Mouse (Mus musculus) hindbrain, embryonic 10.5 days (tissue): ENCODE results near the gene Dlk2. TPM values are rescaled to one million over a fixed set of nuclear protein-coding genes. Genes with fewer than 3 reads are reported as not detected.

Source experiments
- DNase-seq: peaks from one replicate; pipeline ENCODE4 v3.0.0-alpha.2; 2017; ENCODE audit warnings: low spot score
- H3K27ac ChIP-seq: fragments of 300-500 bp; sonication (generic); 2 replicates; pipeline ENCODE4 v1.5.1; 2016; ENCODE audit warnings: mild to moderate bottlenecking, moderate library complexity
- H3K27me3 ChIP-seq: fragments of 300-500 bp; sonication (generic); 2 replicates; pipeline ENCODE4 v1.6.1; 2016; ENCODE audit warnings: mild to moderate bottlenecking; ENCODE audit not compliant: poor library complexity, insufficient read depth, severe bottlenecking
- H3K36me3 ChIP-seq: fragments of 300-500 bp; sonication (generic); 2 replicates; pipeline ENCODE4 v1.6.1; 2016; ENCODE audit warnings: mild to moderate bottlenecking, moderate library complexity
- H3K4me1 ChIP-seq: fragments of 300-500 bp; sonication (generic); replicated peaks from 2 replicates; pipeline ENCODE4 v1.6.1; 2016; ENCODE audit warnings: mild to moderate bottlenecking
- H3K4me3 ChIP-seq: fragments of 300-500 bp; sonication (generic); 2 replicates; pipeline ENCODE4 v1.5.1; 2016; ENCODE audit warnings: mild to moderate bottlenecking, moderate library complexity
- H3K9me3 ChIP-seq: fragments of 300-500 bp; sonication (generic); 2 replicates; pipeline ENCODE4 v1.6.1; 2016; ENCODE audit warnings: mild to moderate bottlenecking, moderate library complexity
- WGBS: fragments of 180-500 bp; shearing (Covaris S2); methylation state at CpG from one replicate; pipeline ENCODE4 v1.1.7; 2016; 5-methylcytosine and 5-hydroxymethylcytosine counted together
- polyA plus RNA-seq: library from polyadenylated mRNA; unstranded; fragments of >200 nt; fragmentation: Nextera tagmentation; extraction: Ambion mirVana; gene quantifications from 2 replicates; pipeline ENCODE4 v1.2.1, GENCODE M21; 2016

Gene Dlk2
- 1.4 and 1.5 TPM in 2 replicates for polyA plus RNA-seq

- WGBS, result under 1% methylated on average over 86 of the region's 86 CpGs
- Histone ChIP-seq H3K9me3 (no peaks in the 10 kb centered on the region), H3K36me3 (no peaks in the 10 kb centered on the region), H3K4me3 (peak within 1 kb of the TSS; percentile 70), H3K27me3 (peaks cover 88% of the 10 kb centered on the region), H3K4me1 (peaks cover 27% of the 10 kb centered on the region), H3K27ac (peak within 1 kb of the TSS; percentile 70)
- DNase-seq, result peak; percentile 50
Measured at GRCm38 (mm10) chr17:46297364-46298219, at the start of gene Dlk2. TSS of gene Dlk2 (plus strand) at chr17:46297421.

GRCm38 (mm10) chr17:46247512-46248188 is 49.6 kb upstream of the Dlk2 start, which contains the start of the genes Polr1c and Yipf3:
TSS of gene Polr1c (minus strand) at chr17:46248054.
TSS of gene Yipf3 (plus strand) at chr17:46248080.
- peak; percentile 96 for DNase-seq
- Histone ChIP-seq H3K4me3 (peak within 1 kb of the TSS; percentile 98), H3K36me3 (peaks cover 79% of the 10 kb centered on the region), H3K4me1 (peaks cover 22% of the 10 kb centered on the region), H3K27ac (peak within 1 kb of the TSS; percentile 94), H3K27me3 (no peaks in the 10 kb centered on the region), H3K9me3 (no peaks in the 10 kb centered on the region)
- WGBS, result under 1% methylated on average over 53 of the region's 53 CpGs

- peak overlapping the region; percentile 98 for H3K4me3 ChIP-seq
- peaks cover 74% of the 10 kb centered on the region for H3K36me3 ChIP-seq
- H3K27me3 ChIP-seq, result no peaks in the 10 kb centered on the region
- H3K4me1 ChIP-seq, result peaks cover 27% of the 10 kb centered on the region
- H3K27ac ChIP-seq, result peak overlapping the region; percentile 94
- 1% methylated on average over 37 of the region's 37 CpGs for whole genome bisulfite sequencing
- no peak for DNase-seq
- H3K9me3 ChIP-seq, result no peaks in the 10 kb centered on the region
Measured at GRCm38 (mm10) chr17:46248189-46248522, 49.1 kb upstream of the Dlk2 start.

GRCm38 (mm10) chr17:46251174-46251573 is 46.0 kb upstream of the Dlk2 start:
- 0 out of 2 replicates have a peak overlapping the region, but pooled peaks have one; percentile 11 for H3K4me3 ChIP-seq
- WGBS, result 83% methylated on average over 7 of the region's 7 CpGs
- H3K4me1 ChIP-seq, result peaks cover 51% of the 10 kb centered on the region

DNA sequence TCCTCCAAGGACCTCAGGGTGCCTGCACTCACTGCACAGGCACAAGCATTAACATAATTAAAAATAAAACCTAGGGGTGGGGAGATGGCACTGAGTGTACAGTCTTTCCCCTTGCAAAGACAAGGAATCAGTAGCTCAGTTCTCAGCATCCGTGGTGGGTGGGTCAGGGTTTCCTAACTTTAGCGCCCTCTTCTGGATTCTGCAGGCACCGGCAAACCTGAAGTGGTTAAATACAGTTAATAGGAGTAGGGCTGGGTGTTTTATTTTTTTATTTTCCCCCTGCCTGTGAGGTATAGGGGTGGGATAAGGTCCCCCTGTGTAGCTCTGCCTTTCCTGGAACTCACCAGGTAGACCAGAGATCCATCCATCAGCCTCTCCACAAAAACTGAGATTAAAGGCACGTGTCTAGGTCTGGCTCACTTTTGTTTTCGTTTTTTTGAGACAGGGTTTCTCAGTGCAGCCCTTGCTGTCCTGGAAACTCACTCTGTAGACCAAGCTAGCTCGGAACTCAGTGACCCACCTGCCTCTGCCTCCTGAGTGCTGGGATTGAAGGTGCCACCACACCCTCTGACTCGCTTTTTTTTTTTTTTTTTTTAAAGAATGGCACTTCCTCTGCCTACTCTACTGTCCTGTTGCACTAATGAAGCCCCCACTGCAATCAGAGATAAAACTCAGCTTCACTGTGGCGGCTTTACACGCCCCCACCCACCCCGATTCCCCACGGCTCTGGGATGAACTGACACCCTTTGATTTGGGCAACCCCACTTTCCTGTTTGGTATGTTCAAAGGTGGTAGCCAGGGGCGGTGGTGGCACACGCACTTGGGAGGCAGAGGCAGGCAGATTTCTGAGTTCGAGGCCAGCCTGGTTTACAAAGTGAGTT is 44.4 kb upstream of the Dlk2 start:
- H3K4me3 ChIP-seq, result peak overlapping the region; percentile 80
- WGBS, result 54% methylated on average over 14 of the region's 14 CpGs
- no peak overlapping the region for H3K27ac ChIP-seq
- H3K27me3 ChIP-seq, result peaks cover 29% of the 10 kb centered on the region
- peaks cover 52% of the 10 kb centered on the region for H3K36me3 ChIP-seq
- 0 out of 2 replicates have a peak, but pooled peaks cover 4% of the 10 kb centered on the region for H3K9me3 ChIP-seq
- peak; percentile 43 for DNase-seq
- H3K4me1 ChIP-seq, result peaks cover 42% of the 10 kb centered on the region

More at GRCm38 (mm10) chr17:46251174-46251573, 46.0 kb upstream of the Dlk2 start:
- Histone ChIP-seq H3K9me3 (no peaks in the 10 kb centered on the region), H3K36me3 (peaks cover 43% of the 10 kb centered on the region), H3K27me3 (peaks cover 23% of the 10 kb centered on the region), H3K27ac (no peak overlapping the region)
- DNase-seq, result no peak

DNA sequence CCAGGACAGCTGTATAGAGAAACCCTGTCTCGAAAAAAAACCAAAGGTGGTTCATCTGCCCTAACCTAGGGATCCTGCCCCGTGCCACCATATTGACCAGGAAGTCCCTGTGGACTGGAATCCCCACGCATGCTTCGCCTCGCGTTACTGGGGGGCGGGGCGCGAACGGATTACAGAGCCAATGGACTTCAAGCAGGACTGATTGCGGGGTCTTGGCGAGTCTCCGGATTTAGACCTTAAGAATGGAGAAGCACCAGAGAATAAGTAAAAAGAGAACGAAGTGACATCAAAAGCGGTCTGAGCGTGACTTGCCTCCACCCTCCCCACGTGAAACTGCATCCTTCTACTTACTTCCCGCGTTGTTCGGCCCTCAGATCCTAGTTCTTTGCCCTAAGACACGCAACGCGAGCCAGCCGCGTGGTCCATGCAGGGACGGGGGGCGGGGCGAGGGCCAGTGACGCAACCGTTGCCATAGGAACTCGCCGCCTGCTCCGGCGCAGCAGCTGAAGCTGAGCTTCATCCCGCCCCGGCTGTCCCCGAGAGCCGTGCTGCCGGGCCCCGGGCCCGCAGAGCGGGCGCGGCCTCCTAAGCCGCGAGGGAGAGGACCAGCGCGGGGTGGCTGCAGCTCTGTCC is 43.7 kb upstream of the Dlk2 start, which contains the start of gene Lrrc73:
TSS of gene Lrrc73 (plus strand) at position 80 of the 633 bp plus-strand sequence.
- Histone ChIP-seq H3K27me3 (peaks cover 29% of the 10 kb centered on the region), H3K9me3 (0 out of 2 replicates have a peak, but pooled peaks cover 4% of the 10 kb centered on the region), H3K4me1 (peaks cover 39% of the 10 kb centered on the region), H3K4me3 (peak within 1 kb of the TSS; percentile 80), H3K27ac (peak within 1 kb of the TSS; percentile 82), H3K36me3 (peaks cover 60% of the 10 kb centered on the region)
- WGBS, result 2% methylated on average over 48 of the region's 48 CpGs
- DNase-seq, result peak; percentile 93

DNA sequence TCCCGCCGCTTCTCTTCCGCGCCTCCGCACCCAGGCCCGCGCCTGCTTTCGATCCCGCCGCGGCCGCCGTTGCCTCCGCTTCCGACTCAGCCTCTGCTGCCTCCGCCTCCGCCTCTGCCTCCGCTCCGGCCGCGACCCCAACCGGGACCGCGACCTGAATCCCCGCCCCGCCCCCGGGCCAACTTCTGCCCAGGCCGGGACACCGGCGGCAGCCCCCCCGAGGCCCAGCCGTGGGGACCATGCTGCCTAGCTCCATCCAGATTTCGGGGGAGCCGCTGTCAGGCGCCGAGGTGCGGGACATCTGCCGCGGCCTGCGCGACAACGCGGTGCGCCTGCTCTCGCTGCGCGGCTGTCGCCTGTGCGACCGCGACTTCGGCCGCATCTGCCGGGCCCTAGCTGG is 43.1 kb upstream of the Dlk2 start:
- Histone ChIP-seq H3K27ac (peak overlapping the region; percentile 82), H3K9me3 (0 out of 2 replicates have a peak, but pooled peaks cover 4% of the 10 kb centered on the region), H3K36me3 (peaks cover 63% of the 10 kb centered on the region), H3K4me1 (peaks cover 34% of the 10 kb centered on the region), H3K4me3 (peak overlapping the region; percentile 80), H3K27me3 (peaks cover 29% of the 10 kb centered on the region)
- WGBS, result 1% methylated on average over 53 of the region's 54 CpGs
- no peak for DNase-seq

- H3K4me3 ChIP-seq, result peak overlapping the region; percentile 80; the same call in 1 of the 2 replicates
- no peak for DNase-seq
- no peak overlapping the region for H3K27ac ChIP-seq
- H3K9me3 ChIP-seq, result 0 out of 2 replicates have a peak, but pooled peaks cover 4% of the 10 kb centered on the region
- H3K4me1 ChIP-seq, result peaks cover 28% of the 10 kb centered on the region
- WGBS, result 35% methylated on average over 6 of the region's 6 CpGs
- H3K27me3 ChIP-seq, result peaks cover 29% of the 10 kb centered on the region
- peaks cover 63% of the 10 kb centered on the region for H3K36me3 ChIP-seq
Measured at GRCm38 (mm10) chr17:46255147-46255546, 42.1 kb upstream of the Dlk2 start.

GRCm38 (mm10) chr17:46258279-46259053 is 38.8 kb upstream of the Dlk2 start:
- Histone ChIP-seq H3K27me3 (peaks cover 29% of the 10 kb centered on the region), H3K9me3 (0 out of 2 replicates have a peak, but pooled peaks cover 4% of the 10 kb centered on the region), H3K4me3 (no peak overlapping the region), H3K36me3 (peaks cover 72% of the 10 kb centered on the region), H3K4me1 (peaks cover 21% of the 10 kb centered on the region), H3K27ac (no peak overlapping the region)
- WGBS, result 88% methylated on average over 30 of the region's 30 CpGs
- DNase-seq, result no peak

DNA sequence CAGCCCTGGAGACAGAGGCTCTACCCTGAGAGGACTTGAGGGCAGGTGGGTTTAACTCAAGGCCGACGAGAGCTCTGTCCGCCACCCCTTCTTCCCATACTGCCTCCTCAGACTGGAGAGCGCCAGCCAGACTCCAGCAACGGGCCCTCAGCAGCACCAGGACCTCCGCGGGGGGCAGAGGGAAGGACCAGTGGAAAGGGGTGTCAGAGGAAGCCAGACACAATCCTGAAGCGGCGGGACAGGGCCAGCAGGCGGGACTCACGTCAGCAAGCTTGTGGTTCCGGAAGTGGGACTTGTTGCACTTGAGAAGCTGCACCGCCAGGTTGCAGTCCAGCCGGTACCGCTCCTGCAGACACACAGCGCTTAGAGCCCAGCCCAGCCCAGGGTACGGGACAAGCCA is 37.5 kb upstream of the Dlk2 start:
- H3K27ac ChIP-seq, result no peak overlapping the region
- peaks cover 9% of the 10 kb centered on the region for H3K4me1 ChIP-seq
- H3K9me3 ChIP-seq, result 0 out of 2 replicates have a peak, but pooled peaks cover 4% of the 10 kb centered on the region
- no peak for DNase-seq
- peaks cover 84% of the 10 kb centered on the region for H3K36me3 ChIP-seq
- 93% methylated on average over 17 of the region's 17 CpGs for WGBS
- peaks cover 20% of the 10 kb centered on the region for H3K27me3 ChIP-seq
- no peak overlapping the region for H3K4me3 ChIP-seq

- peaks cover 15% of the 10 kb centered on the region for H3K4me1 ChIP-seq
- no peaks in the 10 kb centered on the region for H3K27me3 ChIP-seq
- peaks cover 100% of the 10 kb centered on the region for H3K36me3 ChIP-seq
- H3K9me3 ChIP-seq, result no peaks in the 10 kb centered on the region
- DNase-seq, result no peak
- no peak overlapping the region for H3K27ac ChIP-seq
- H3K4me3 ChIP-seq, result no peak overlapping the region
- 96% methylated on average over 5 of the region's 5 CpGs for WGBS
Measured at GRCm38 (mm10) chr17:46262201-46262694, 35.0 kb upstream of the Dlk2 start.
